Mouse (Mus musculus) C2C12 (cell line): ENCODE results near the gene Rfx3. TPM values are rescaled to one million over a fixed set of nuclear protein-coding genes. Genes with fewer than 3 reads are reported as not detected.

ENCODE experiments used
- H3K27me3 ChIP-seq: one replicate; pipeline ENCODE4 v1.6.1; 2011; ENCODE audit not compliant: control insufficient read depth, insufficient read depth, insufficient read length
- H3K36me3 ChIP-seq: one replicate; pipeline ENCODE4 v1.6.1; 2011; ENCODE audit not compliant: control insufficient read depth, insufficient read depth
- H3K4me3 ChIP-seq: one replicate; pipeline ENCODE4 v1.5.1; 2011; ENCODE audit warnings: mild to moderate bottlenecking, control low read depth; ENCODE audit not compliant: poor library complexity, insufficient read depth, severe bottlenecking
- H3K79me2 ChIP-seq: one replicate; pipeline ENCODE4 v1.6.1; 2011; ENCODE audit not compliant: control insufficient read depth, insufficient read depth
- H3K79me3 ChIP-seq: one replicate; pipeline ENCODE4 v1.6.1; 2011; ENCODE audit warnings: low read depth, control low read depth
- H3ac ChIP-seq: one replicate; pipeline ENCODE3; 2011; ENCODE audit warnings: low read depth; ENCODE audit not compliant: control insufficient read depth, insufficient read length
- CEBPB ChIP-seq: IDR thresholded peaks from one replicate; pipeline ENCODE4 v1.6.1; 2011; ENCODE audit warnings: low read depth, mild to moderate bottlenecking, control low read depth, moderate library complexity
- CTCF ChIP-seq: IDR thresholded peaks from one replicate; pipeline ENCODE4 v1.5.1; 2011; ENCODE audit not compliant: control insufficient read depth, insufficient read depth, insufficient read length
- FOSL1 ChIP-seq: IDR thresholded peaks from one replicate; pipeline ENCODE4 v1.8.0; 2011; ENCODE audit warnings: mild to moderate bottlenecking, low read length; ENCODE audit not compliant: poor library complexity, insufficient read depth, severe bottlenecking
- MAX ChIP-seq: IDR thresholded peaks from one replicate; pipeline ENCODE4 v1.6.1; 2011; ENCODE audit warnings: mild to moderate bottlenecking, control low read depth
- MYOD1 ChIP-seq: IDR thresholded peaks from one replicate; pipeline ENCODE4 v1.6.1; 2011; ENCODE audit warnings: low read depth; ENCODE audit not compliant: control insufficient read depth, insufficient read length
- MYOG ChIP-seq: IDR thresholded peaks from one replicate; pipeline ENCODE4 v1.6.1; 2011; ENCODE audit not compliant: control insufficient read depth, insufficient read length; ENCODE audit errors: extremely low read depth
- USF1 ChIP-seq: IDR thresholded peaks from one replicate; pipeline ENCODE4 v1.6.1; 2011; ENCODE audit warnings: low read depth, mild to moderate bottlenecking, control low read depth, moderate library complexity
- polyA plus RNA-seq: library from polyadenylated mRNA; unstranded; fragments of >200 nt; fragmentation: generic; extraction: Trizol; gene quantifications from one replicate; pipeline ENCODE4 v1.2.1, GENCODE M21; 2012; ENCODE audit warnings: missing spikeins

The Rfx3 gene
- polyA plus RNA-seq, 1 experiment, result 0.70 TPM

GRCm38 (mm10) chr19:27905172-27905571 is 105.8 kb downstream of the Rfx3 start:
- Histone ChIP-seq H3ac (no peak overlapping the region), H3K79me2 (peaks cover 18% of the 10 kb centered on the region), H3K4me3 (no peak overlapping the region), H3K27me3 (no peaks in the 10 kb centered on the region), H3K36me3 (no peaks in the 10 kb centered on the region), H3K79me3 (peaks cover 5% of the 10 kb centered on the region)
- TF ChIP-seq MYOD1, result no peak
- no peak for TF ChIP-seq CTCF
- TF ChIP-seq CEBPB, result no peak
- no peak for TF ChIP-seq USF1
- no peak for TF ChIP-seq MYOG
- TF ChIP-seq FOSL1, result no peak
- TF ChIP-seq MAX, result no peak

DNA sequence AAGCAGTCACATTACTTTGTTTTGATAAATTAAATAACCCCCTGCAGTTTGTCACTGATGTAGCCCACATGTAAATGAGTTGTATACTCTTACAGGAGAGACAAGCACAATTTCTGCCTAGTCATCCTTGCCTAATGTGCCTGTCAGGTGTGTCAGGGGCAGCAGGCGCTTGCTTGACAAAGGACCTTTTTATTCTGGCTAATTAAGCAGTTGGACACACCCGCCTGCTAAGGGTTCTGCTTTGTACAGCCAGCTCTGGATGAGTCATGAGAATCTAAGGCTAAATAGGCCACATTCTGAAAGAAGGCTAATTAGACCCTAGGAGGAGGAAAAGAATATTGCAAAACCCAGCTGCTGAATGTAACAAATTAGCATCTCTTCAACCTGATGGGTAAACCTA is 106.3 kb downstream of the Rfx3 start:
- H3K27me3 ChIP-seq, result no peaks in the 10 kb centered on the region
- peaks cover 5% of the 10 kb centered on the region for H3K79me3 ChIP-seq
- H3K4me3 ChIP-seq, result no peak overlapping the region
- peaks cover 18% of the 10 kb centered on the region for H3K79me2 ChIP-seq
- no peak overlapping the region for H3ac ChIP-seq
- TF ChIP-seq CEBPB (peak; percentile 19), CTCF (no peak)
- H3K36me3 ChIP-seq, result no peaks in the 10 kb centered on the region

DNA sequence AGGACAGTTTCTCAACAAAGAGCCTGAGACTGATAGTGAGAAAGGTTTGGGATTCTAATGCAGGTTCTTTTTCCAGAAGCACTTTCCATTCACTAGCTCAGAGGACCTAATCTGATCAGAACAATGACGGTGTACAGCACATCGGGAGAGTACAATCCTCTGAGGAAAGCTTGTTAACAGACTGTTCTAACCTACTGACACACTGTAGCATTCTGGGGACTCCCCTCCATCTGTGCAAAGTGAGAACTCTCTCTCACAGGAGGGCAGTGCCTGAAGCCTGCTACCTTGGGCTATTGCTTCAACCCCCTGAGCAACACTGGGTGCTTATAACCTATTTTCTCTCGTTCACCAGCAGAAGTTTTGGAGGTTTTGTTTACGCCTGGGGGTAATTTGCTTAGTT is 106.8 kb downstream of the Rfx3 start:
- Histone ChIP-seq H3ac (no peak overlapping the region), H3K79me2 (peaks cover 18% of the 10 kb centered on the region), H3K79me3 (peaks cover 5% of the 10 kb centered on the region), H3K27me3 (no peaks in the 10 kb centered on the region), H3K4me3 (no peak overlapping the region), H3K36me3 (no peaks in the 10 kb centered on the region)
- TF ChIP-seq FOSL1, result no peak
- no peak for TF ChIP-seq MYOG
- TF ChIP-seq CEBPB, result no peak
- TF ChIP-seq MAX, result no peak
- TF ChIP-seq CTCF, result no peak
- no peak for TF ChIP-seq USF1
- TF ChIP-seq MYOD1, result no peak

DNA sequence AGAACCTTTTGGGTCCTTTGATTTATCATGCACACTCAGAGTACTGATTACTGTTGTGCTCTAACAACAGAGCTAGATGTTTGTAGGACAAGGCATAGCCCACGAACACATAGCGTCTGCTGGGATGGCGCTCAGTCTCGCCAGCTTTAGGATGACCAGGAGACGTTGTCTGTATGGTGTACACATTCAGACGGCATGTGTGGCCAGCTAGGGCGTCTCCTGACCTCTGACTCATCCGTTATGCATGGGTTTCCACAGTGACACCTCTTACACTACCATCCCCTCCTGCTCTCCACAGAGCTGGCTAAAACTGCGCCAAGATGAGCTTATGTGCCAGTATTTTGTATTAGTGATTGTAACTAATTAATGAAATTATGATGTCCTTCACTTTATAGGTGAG is 108.4 kb downstream of the Rfx3 start:
- H3K79me3 ChIP-seq, result no peaks in the 10 kb centered on the region
- no peaks in the 10 kb centered on the region for H3K27me3 ChIP-seq
- no peaks in the 10 kb centered on the region for H3K36me3 ChIP-seq
- H3K4me3 ChIP-seq, result no peak overlapping the region
- H3K79me2 ChIP-seq, result peaks cover 9% of the 10 kb centered on the region
- TF ChIP-seq CEBPB, result no peak
- TF ChIP-seq USF1, result peak; percentile 33
- TF ChIP-seq MYOG, result no peak
- no peak for TF ChIP-seq MYOD1
- no peak for TF ChIP-seq CTCF
- peak; percentile 71 for TF ChIP-seq MAX
- TF ChIP-seq FOSL1, result peak; percentile 46
- H3ac ChIP-seq, result no peak overlapping the region

GRCm38 (mm10) chr19:27901693-27902092 is 109.3 kb downstream of the Rfx3 start:
- TF ChIP-seq CTCF (no peak), MYOD1 (peak; percentile 65)
- Histone ChIP-seq H3K79me2 (peaks cover 9% of the 10 kb centered on the region), H3ac (no peak overlapping the region), H3K4me3 (no peak overlapping the region), H3K27me3 (no peaks in the 10 kb centered on the region), H3K79me3 (no peaks in the 10 kb centered on the region), H3K36me3 (no peaks in the 10 kb centered on the region)

- Histone ChIP-seq H3K79me2 (no peaks in the 10 kb centered on the region), H3K27me3 (no peaks in the 10 kb centered on the region), H3K36me3 (no peaks in the 10 kb centered on the region), H3K4me3 (no peak overlapping the region), H3K79me3 (no peaks in the 10 kb centered on the region), H3ac (no peak overlapping the region)
- TF ChIP-seq MYOD1 (no peak), MYOG (no peak), USF1 (no peak), CEBPB (no peak), FOSL1 (no peak)
These were observed 126.4 kb downstream of the Rfx3 start for GRCm38 (mm10) chr19:27884520-27884919.
